7 mouse cellular contexts compared by ENCODE assay signal in the genomic region with DNA sequence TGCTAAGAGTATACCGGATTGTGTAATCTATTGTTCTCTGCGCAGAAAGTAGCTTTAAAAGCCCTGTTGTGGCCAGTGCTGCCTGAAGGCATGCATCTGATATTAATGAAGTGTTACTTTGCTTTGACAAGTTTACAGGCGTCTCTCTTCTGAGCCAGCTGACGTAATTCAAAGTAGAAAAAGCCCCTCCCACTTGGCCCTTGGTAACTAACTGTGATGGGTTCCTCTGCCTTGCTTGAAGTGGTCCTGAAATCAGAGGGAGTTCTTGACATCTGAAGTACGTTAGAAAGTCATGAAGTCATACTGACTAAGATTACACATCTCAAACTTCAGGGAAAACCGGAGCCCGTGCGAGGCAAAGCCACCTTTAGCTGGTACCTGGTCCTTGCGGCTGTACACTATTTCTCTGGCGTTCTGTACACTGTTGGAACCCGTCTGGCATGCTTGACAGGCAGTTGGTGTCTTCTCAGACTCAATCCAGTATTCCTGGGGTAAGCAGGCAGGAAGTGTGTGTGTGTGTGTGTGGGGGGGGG.
A peak's percentile ranks its signal among the peaks of the same experiment; 100 is the strongest.
DNase-seq lines count a peak whose midpoint lies in the region.

No protein-coding gene starts in this region.

- DNase-seq in ovary, postnatal 14 days (ENCODE audit: low spot score): peak; percentile 3
- DNase-seq in ovary, postnatal 10 days (ENCODE audit: low spot score): no peak
- peak; percentile 72 to 76 for DNase-seq in heart, adult 18-20 months
- peak; percentile 26 for DNase-seq in kidney, postnatal 14 days
- no peak for DNase-seq in testis, postnatal 14 days (ENCODE audit: low spot score)
- DNase-seq in layer of hippocampus, postnatal 36 days: no peak
- no peak for DNase-seq in urinary bladder, adult 18-20 months (ENCODE audit: low spot score in 2 of 2)

Comparison
In these comparisons a context has a peak if more than half of its experiments do, and no peak if none do; other contexts are left out.
1. DNase-seq: peak in ovary, postnatal 14 days (single experiment), heart, adult 18-20 months (2 of 2) and kidney, postnatal 14 days (single experiment); none in ovary, postnatal 10 days (single experiment), testis, postnatal 14 days (single experiment), layer of hippocampus, postnatal 36 days (0 of 2) and urinary bladder, adult 18-20 months (0 of 2).